Mouse (Mus musculus) telencephalon, adult 2 months (tissue): ENCODE data around the gene Ift122.

ENCODE experiments used
- DNase-seq: peaks from one replicate; pipeline ENCODE4 v3.0.0-alpha.2; 2011; ENCODE audit warnings: low read depth, low spot score

Ift122 gene

GRCm38 (mm10) chr6:115891061-115891460 lies 37.8 kb downstream of the Ift122 start:
- DNase-seq: peak; percentile 83

DNA sequence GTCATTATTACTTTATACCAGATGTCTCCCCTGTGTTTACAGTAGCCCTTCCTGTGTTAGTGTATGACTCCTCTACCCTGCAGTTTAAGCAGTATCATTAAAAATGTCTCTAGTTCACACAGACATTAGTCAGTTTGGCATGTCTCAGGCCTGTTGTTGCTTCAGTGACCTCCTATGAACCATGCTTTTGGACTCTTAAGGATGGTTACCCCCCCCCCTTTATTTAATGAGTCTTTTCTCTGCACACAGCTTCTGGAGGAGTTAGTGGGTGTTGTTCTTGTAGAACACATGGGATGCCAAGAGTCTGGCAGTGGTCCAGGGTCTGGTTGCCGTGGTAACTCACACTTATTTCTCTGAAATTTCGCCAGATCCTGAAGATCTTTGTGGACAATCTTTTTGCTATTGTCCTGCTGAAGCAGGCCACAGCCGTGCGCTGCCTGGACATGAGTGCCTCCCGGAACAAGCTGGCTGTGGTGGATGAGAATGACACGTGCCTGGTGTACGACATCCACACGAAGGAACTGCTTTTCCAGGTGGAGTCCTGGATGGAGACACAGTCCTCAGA lies 38.3 kb downstream of the Ift122 start:
- DNase-seq: peak; percentile 85

- no peak for DNase-seq
These were observed 39.1 kb downstream of the Ift122 start for GRCm38 (mm10) chr6:115892363-115892762.

DNA sequence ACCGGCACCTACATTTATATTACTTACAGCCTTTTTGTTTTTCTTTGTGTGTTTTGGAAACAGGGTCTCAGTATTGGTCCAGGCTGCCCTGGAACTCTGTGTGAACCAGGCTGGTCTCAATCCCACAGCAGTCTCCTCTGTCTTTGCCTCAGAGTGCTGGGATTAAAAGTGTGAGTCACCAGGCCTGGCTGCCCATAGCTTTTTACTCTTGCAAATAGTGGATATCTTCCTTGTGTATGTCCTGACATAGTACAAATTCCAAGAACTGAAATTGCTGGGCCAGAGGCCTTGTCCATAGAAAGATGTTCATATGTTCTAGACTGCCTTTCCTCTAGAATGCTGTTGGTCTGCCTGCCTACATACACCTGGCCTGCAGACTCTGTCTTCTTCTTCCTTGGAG lies 43.1 kb downstream of the Ift122 start:
- no peak for DNase-seq

DNA sequence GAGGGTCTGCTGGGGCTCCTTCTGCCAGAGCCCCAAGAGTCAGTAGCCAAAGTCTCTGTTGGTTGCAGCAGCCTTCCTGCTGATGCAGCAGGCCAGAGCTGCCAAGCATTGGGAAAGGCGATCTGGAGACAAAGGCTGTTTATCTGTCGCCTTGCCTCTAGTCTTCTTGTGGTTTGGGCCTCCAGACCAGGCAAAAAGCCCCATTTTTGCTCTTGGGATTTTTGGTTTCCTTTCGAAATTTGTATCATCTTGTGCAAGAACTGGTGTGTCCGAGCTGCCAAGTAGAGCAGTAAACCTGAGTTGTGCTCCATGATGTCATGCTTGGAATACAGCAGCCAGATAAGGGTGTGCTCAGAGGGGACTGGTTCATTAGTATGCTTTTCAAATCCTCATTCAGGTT lies 43.8 kb downstream of the Ift122 start:
- no peak for DNase-seq

DNA sequence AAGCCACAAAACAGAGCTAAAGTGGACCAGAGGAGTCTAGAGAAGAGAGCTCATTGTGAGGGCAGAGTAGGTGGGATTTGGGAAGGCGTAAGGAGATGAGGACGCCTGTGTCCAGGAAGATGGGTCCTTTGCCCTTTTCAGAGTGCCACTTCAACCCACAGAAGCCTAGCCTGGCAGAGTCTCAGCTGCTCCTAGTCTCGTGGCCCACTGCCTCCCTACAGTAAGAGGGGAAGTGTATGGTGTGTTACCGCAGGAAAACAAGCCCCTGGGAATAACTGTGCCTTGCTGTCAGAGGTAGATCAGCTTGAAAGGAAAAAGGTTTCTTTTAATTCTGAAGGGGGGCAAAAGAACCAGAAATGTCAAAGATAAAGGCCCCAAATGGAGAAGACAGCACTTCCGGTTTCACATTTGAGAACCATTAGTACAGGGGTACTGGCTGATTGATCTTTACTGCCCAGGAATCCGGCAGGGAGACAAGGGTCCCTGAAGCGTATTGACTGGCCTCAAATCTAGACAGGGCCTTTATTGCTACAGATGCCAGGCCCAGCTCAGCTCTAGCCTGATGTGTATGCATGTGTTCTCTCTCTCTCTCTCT lies 44.8 kb downstream of the Ift122 start:
- DNase-seq: no peak

- peak; percentile 76 for DNase-seq
These were observed 47.8 kb downstream of the Ift122 start for GRCm38 (mm10) chr6:115901062-115901461.

GRCm38 (mm10) chr6:115901489-115901931 lies 48.2 kb downstream of the Ift122 start:
- DNase-seq: no peak

GRCm38 (mm10) chr6:115902545-115902944 lies 49.3 kb downstream of the Ift122 start:
- DNase-seq: no peak

GRCm38 (mm10) chr6:115905568-115905967 lies 52.3 kb downstream of the Ift122 start:
- no peak for DNase-seq

GRCm38 (mm10) chr6:115906455-115906854 lies 53.2 kb downstream of the Ift122 start:
- no peak for DNase-seq

DNA sequence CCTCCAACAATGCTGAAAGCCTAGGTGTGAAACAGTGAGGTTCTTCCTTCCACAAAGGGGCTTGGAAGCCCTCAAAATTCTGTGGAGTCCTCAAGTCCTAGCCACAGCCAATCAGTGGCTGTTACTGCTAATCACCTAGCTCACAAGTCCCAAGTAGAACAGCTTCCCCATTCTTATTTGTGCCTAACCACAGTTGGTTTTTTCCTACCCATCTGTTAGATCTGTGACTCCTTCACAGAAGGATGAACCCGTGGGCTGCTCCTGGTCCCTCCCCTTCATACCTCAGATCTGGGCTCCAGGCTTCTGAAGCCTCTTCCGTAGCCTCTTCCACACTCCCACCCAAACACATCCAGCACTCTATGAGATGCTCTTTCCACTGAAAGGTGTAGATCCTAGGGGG lies 53.6 kb downstream of the Ift122 start:
- DNase-seq: no peak

DNA sequence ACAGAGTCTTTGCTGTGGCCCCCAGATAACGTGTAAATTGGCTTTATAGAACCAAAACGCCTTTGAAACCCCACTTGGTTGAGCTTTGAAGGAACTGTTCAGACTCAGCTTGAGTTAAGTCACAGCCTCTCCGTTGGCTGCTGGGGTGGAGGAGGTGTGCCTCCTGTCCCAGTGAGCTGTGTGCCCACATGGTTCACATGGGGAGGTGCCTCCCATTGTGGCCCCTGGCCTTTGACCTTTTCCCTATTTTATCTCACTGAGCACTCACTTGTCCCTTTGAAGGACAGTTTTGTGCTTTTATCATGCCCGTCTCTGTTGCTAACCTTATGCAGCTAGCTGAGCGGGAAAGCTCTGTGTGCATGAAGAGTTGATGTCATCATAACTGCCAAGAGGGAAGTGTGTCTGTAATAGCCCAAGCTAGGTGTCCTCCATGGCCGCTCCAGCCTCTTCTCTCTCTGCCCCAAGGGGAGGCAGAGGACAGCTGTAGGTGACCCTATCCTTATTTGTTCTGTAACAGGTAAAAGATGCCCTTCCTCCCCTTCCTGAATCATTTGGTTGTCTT lies 55.2 kb downstream of the Ift122 start:
- DNase-seq: no peak

GRCm38 (mm10) chr6:115909052-115909451 lies 55.8 kb downstream of the Ift122 start:
- no peak for DNase-seq

- DNase-seq: no peak
These were observed 56.7 kb downstream of the Ift122 start for GRCm38 (mm10) chr6:115909940-115910339.

DNA sequence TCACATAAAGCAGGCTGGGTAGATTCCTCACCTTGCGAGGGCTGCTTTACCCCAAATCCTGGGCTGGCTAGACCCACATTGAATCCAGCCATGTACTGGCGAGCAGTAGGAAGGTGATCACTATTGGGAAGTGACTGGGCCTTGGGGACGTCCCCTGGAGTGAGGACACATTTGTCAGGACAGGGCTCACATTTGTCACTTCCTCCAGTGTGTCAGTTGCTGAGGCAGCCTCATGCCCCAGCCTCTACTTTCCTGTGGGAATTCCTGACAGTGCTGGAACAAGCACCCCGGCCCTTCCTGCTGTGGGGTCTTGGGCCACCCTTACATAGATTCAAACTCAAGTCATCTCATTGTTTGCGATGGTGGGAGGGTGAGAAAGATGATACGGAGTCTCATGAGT lies 58.5 kb downstream of the Ift122 start:
- DNase-seq: no peak

- DNase-seq: peak; percentile 71
These were observed 60.2 kb downstream of the Ift122 start for GRCm38 (mm10) chr6:115913482-115913881.

GRCm38 (mm10) chr6:115914511-115915202 lies 61.4 kb downstream of the Ift122 start:
- peak; percentile 86 for DNase-seq

DNA sequence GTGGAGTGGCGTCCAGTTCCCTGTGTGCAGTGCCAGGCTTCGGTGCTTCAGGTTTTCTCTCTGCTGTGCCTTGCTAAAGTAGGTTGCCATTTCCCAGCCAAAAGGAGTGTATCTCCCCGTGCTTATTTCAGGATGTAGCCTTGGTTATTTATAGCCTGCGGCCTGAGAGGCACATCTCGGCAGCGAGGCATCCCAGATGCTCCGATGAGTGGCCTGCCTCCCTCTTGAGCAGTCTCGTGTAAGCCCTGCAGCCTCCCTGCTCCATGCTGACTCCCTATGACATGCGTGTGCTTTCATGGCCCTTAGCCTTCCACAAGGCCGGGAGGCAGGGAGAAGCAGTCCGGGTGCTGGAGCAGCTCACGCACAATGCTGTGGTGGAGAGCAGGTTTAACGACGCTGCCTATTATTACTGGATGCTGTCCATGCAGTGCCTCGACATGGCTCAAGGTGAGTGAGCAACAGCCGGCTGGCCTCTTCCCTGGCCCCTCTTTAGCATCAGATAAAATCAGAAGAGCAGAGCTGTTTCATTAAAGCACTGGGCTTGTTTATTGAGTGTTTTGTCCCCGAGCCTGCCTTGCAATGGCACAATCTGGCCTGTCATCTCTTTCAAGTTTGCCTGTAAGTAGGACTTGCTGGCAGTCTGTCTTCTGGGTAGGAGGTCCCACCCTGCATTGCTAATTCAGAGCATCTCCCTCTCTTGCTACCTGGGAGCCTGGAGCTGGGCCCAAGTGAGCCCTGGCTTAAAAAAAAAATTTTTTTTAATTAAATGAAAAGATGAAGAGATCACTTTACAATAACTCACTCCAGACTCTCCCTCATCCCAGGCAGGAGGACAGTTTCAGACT lies 62.6 kb downstream of the Ift122 start:
- DNase-seq: peak; percentile 89

- no peak for DNase-seq
These were observed 63.3 kb downstream of the Ift122 start for GRCm38 (mm10) chr6:115916611-115917010.

DNA sequence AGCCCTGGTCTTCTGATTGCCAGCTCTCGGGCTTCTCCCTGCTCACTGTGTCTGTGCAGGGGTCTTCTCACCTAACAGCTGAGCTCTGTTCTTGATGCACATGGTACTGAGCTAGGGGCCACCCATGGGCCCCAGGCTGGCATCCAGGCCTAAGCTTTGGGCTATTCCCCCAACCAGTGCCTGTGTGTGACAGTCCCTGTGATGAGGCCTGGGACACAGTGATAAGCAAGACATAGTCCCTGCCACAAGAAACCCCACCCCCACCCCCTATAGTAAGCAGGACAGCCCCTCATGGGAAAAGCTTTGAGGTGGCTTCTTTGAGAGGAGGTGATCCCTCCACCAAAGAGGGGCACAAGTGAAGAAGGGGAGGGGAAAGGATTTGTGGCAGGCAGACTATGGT lies 65.3 kb downstream of the Ift122 start:
- no peak for DNase-seq

- no peak for DNase-seq
These were observed 66.6 kb downstream of the Ift122 start for GRCm38 (mm10) chr6:115919876-115920275.
